In genomic region chr3:52881139-52881538, GRCm38 (mm10) we compare ENCODE assay signal across 26 mouse cellular contexts.
DNase-seq lines count a peak whose midpoint lies in the region; ATAC-seq and TF ChIP-seq lines count a peak whose summit lies in the region.
"Had no signal": no experiment of that assay in that cellular context is flagged by ENCODE, and none has a peak within 500 bp of the region (broad histone marks: within the 10 kb centered on the region; RNA-seq: fewer than 3 reads in every experiment).

No protein-coding gene starts in this region.

- no peaks in the 10 kb centered on the region for H3K27me3 ChIP-seq in midbrain, embryonic 13.5 days
- H3K27me3 ChIP-seq: forebrain, embryonic 13.5 days; heart, embryonic 13.5 days; hindbrain, embryonic 12.5 days had no signal

- intact Hi-C loops in gastrocnemius, adult 2 months (cut with DNase I) = no loop called here

- 85% methylated on average over 4 of the region's 4 CpGs for WGBS in midbrain, embryonic 13.5 days

- H3K9ac ChIP-seq in midbrain, embryonic 13.5 days (replicated peaks) = no peak overlapping the region
- H3K9ac ChIP-seq: forebrain, embryonic 13.5 days; heart, embryonic 13.5 days; hindbrain, embryonic 12.5 days had no signal

- no peaks in the 10 kb centered on the region for H3K9me3 ChIP-seq in midbrain, embryonic 13.5 days
- H3K9me3 ChIP-seq: forebrain, embryonic 13.5 days; heart, embryonic 13.5 days; hindbrain, embryonic 12.5 days; midbrain, embryonic 10.5 days had no signal

- H3K36me3 ChIP-seq in midbrain, embryonic 13.5 days = no peaks in the 10 kb centered on the region
- H3K36me3 ChIP-seq: heart, embryonic 13.5 days; hindbrain, embryonic 12.5 days; midbrain, embryonic 10.5 days had no signal

- TF ChIP-seq CTCF in gastrocnemius, adult 2 months (IDR thresholded peaks at IDR 0.05) = no peak

- H3K4me2 ChIP-seq in midbrain, embryonic 13.5 days (replicated peaks) = no peak overlapping the region
- H3K4me2 ChIP-seq: forebrain, embryonic 13.5 days; heart, embryonic 13.5 days; hindbrain, embryonic 12.5 days had no signal

- no peak for DNase-seq in gastrocnemius, adult 2 months
- no peak for DNase-seq in gastrocnemius, adult 18-20 months (ENCODE audit: low spot score)
- peak; percentile 62 for DNase-seq in ovary, adult 18-20 months (ENCODE audit: low spot score)
- no peak for DNase-seq in ovary, postnatal 10 days (ENCODE audit: low spot score)
- DNase-seq in frontal cortex, postnatal 10 days (ENCODE audit: low spot score in 2 of 2) = no peak
- DNase-seq: adrenal gland, postnatal 14 days; cerebellum, adult 8-10 months; gastrocnemius, postnatal 10 days; heart, adult 18-20 months; heart, postnatal 14 days; kidney, adult 18-20 months; lung, postnatal 14 days; right cerebral cortex, adult 18-20 months; right cerebral cortex, postnatal 4 days; thymus, adult 2 months; thymus, postnatal 4 days had no signal

- H3K27ac ChIP-seq in gastrocnemius, adult 2 months = peak overlapping the region; percentile 41; the same call in 1 of the 2 replicates
- no peak overlapping the region for H3K27ac ChIP-seq in midbrain, embryonic 13.5 days
- H3K27ac ChIP-seq: forebrain, embryonic 13.5 days; heart, embryonic 13.5 days; hindbrain, embryonic 12.5 days; kidney, postnatal 0 days; left cerebral cortex, adult 2 months; midbrain, embryonic 10.5 days had no signal

- no peaks in the 10 kb centered on the region for H3K4me1 ChIP-seq in midbrain, embryonic 13.5 days (replicated peaks)
- H3K4me1 ChIP-seq: forebrain, embryonic 13.5 days; hindbrain, embryonic 12.5 days; midbrain, embryonic 10.5 days had no signal

- no peak overlapping the region for H3K4me3 ChIP-seq in gastrocnemius, adult 2 months
- H3K4me3 ChIP-seq in midbrain, embryonic 13.5 days (replicated peaks) = no peak overlapping the region
- H3K4me3 ChIP-seq: forebrain, embryonic 13.5 days; heart, embryonic 13.5 days; hindbrain, embryonic 12.5 days; left cerebral cortex, adult 2 months; midbrain, embryonic 10.5 days had no signal

- peak; percentile 51; the same call in 1 of the 2 replicates for ATAC-seq in megakaryocyte, adult 5-6 weeks (ENCODE audit: poor library complexity, severe bottlenecking)
- no peak for ATAC-seq in midbrain, embryonic 13.5 days
- ATAC-seq: activated CD4-positive, CD25-positive, alpha-beta regulatory T cell, adult 4 months; forebrain, embryonic 13.5 days; inflammation-experienced regulatory T-cells, adult 6 months had no signal
